Mouse (Mus musculus) intestine, embryonic 16.5 days (tissue): ENCODE measurements at regions not wholly inside any gene's neighbourhood (a gene's known extent, or its start where the extent isn't known, plus 50 kb on each side); places are given as distances from the start of the nearest gene placed in this dataset.

Experiments
- ATAC-seq: fragments of 200-750 bp; cut with Nextera tagmentation; 2 replicates; pipeline ENCODE4 v1.8.0; 2017; ENCODE audit warnings: moderate TSS enrichment, moderate library complexity
- H3K27ac ChIP-seq: fragments of 300-500 bp; sonication (generic); 2 replicates; pipeline ENCODE4 v1.5.1; 2014; ENCODE audit warnings: mild to moderate bottlenecking, low read length
- H3K27me3 ChIP-seq: fragments of 300-500 bp; sonication (generic); replicated peaks from 2 replicates; pipeline ENCODE4 v1.6.1; 2014; ENCODE audit warnings: low read length, control low read depth, mixed read lengths; ENCODE audit not compliant: control insufficient read depth, insufficient read depth
- H3K36me3 ChIP-seq: fragments of 300-500 bp; sonication (generic); 2 replicates; pipeline ENCODE4 v1.6.1; 2014; ENCODE audit warnings: low read length, control low read depth; ENCODE audit not compliant: control insufficient read depth, insufficient read depth
- H3K4me1 ChIP-seq: fragments of 300-500 bp; sonication (generic); 2 replicates; pipeline ENCODE4 v1.6.1; 2014; ENCODE audit warnings: low read length, control low read depth, mixed read lengths; ENCODE audit not compliant: control insufficient read depth, insufficient read depth
- H3K4me2 ChIP-seq: fragments of 300-500 bp; sonication (generic); 2 replicates; pipeline ENCODE4 v1.6.1; 2014; ENCODE audit warnings: low read depth, low read length, control low read depth
- H3K4me3 ChIP-seq: fragments of 300-500 bp; sonication (generic); 2 replicates; pipeline ENCODE4 v1.5.1; 2014; ENCODE audit warnings: mild to moderate bottlenecking, low read length
- H3K9ac ChIP-seq: fragments of 300-500 bp; sonication (generic); 2 replicates; pipeline ENCODE4 v1.6.1; 2014; ENCODE audit warnings: low read depth, low read length
- H3K9me3 ChIP-seq: fragments of 300-500 bp; sonication (generic); 2 replicates; pipeline ENCODE4 v1.6.1; 2016; ENCODE audit warnings: low read length, control low read depth; ENCODE audit not compliant: control insufficient read depth
- WGBS: fragments of 180-500 bp; shearing (Covaris S2); extraction: QIAGEN DNeasy Blood & Tissue Kit; methylation state at CpG from one replicate; pipeline ENCODE4 v1.1.7; 2014; 5-methylcytosine and 5-hydroxymethylcytosine counted together

DNA sequence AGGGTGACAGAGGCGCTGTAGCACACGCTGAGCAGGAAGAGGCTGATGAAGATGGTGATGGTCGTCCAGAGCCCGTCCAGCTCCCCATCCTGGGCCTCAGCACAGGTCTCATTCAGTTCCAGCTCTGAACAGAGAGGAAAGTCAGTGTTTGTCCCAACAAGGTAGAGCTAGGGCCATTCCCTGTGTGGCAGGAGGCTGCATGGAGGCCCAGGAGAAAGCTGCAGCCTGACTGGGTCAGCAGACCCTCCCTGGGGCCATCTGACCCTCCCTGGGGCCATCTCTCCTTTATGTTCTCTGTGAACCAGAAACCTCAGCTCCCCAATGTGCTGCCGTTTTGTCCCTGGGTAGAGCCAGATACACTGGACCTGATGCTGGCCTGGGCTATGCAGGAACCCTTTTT lies 131.2 kb upstream of the Adam6b start:
- H3K36me3 ChIP-seq: no peaks in the 10 kb centered on the region
- no peaks in the 10 kb centered on the region for H3K9me3 ChIP-seq
- no peak overlapping the region for H3K4me2 ChIP-seq
- no peak overlapping the region for H3K9ac ChIP-seq
- H3K4me1 ChIP-seq: no peaks in the 10 kb centered on the region
- no peak overlapping the region for H3K27ac ChIP-seq
- no peaks in the 10 kb centered on the region for H3K27me3 ChIP-seq
- 79% methylated on average over 5 of the region's 5 CpGs for WGBS
- no peak for ATAC-seq
- no peak overlapping the region for H3K4me3 ChIP-seq

DNA sequence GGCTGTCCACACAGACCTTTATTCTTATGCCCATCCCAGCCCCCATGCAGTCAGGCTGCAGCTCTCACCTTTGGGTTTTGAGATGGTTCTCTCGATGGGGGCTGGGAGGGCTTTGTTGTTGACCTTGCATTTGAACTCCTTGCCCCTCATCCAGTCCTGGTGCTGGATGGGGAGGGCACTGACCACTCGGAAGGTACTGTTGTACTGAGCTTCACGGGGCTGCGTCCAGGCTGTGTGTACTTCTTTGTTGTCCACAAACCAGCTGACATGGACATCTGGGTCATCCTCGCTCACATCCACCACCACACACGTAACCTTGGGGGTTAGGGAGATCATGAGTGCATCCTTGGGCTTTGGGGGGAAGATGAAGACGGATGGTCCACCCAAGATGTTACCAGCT lies 129.3 kb upstream of the Adam6b start:
- no peaks in the 10 kb centered on the region for H3K9me3 ChIP-seq
- no peaks in the 10 kb centered on the region for H3K4me1 ChIP-seq
- H3K27me3 ChIP-seq: no peaks in the 10 kb centered on the region
- H3K4me3 ChIP-seq: no peak overlapping the region
- no peak overlapping the region for H3K4me2 ChIP-seq
- ATAC-seq: no peak
- WGBS: 82% methylated on average over 7 of the region's 7 CpGs
- no peak overlapping the region for H3K9ac ChIP-seq
- H3K27ac ChIP-seq: no peak overlapping the region
- H3K36me3 ChIP-seq: no peaks in the 10 kb centered on the region

GRCm38 (mm10) chr12:113362409-113363038 lies 126.8 kb upstream of the Adam6b start:
- Histone ChIP-seq H3K4me2 (no peak overlapping the region), H3K9me3 (no peaks in the 10 kb centered on the region), H3K27me3 (no peaks in the 10 kb centered on the region), H3K4me1 (no peaks in the 10 kb centered on the region), H3K4me3 (no peak overlapping the region), H3K36me3 (no peaks in the 10 kb centered on the region), H3K9ac (no peak overlapping the region), H3K27ac (no peak overlapping the region)
- WGBS: 50% methylated on average over 2 of the region's 2 CpGs
- ATAC-seq: no peak

DNA sequence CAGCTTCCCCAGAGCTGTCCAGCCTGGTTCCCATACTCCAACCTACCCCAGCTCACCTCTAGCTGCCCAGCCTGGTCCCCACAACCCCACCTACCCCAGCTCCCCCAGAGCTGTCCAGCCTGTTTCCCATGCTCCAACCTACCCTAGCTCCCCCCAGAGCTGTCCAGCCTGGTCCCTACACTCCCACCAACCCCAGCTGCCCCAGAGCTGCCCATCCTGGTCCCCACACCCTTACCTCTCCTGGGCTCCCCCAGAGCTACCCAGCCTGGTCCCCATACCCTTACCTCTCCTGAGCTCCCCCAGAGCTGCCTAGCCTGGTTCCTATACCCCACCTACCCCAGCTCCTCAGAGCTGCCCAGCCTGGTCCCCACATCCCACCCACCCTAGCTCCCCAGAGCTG lies 125.3 kb upstream of the Adam6b start:
- no peaks in the 10 kb centered on the region for H3K4me1 ChIP-seq
- no peaks in the 10 kb centered on the region for H3K27me3 ChIP-seq
- H3K36me3 ChIP-seq: no peaks in the 10 kb centered on the region
- no peaks in the 10 kb centered on the region for H3K9me3 ChIP-seq
- no peak overlapping the region for H3K4me3 ChIP-seq
- H3K27ac ChIP-seq: no peak overlapping the region
- no peak for ATAC-seq
- H3K4me2 ChIP-seq: no peak overlapping the region
- H3K9ac ChIP-seq: no peak overlapping the region

DNA sequence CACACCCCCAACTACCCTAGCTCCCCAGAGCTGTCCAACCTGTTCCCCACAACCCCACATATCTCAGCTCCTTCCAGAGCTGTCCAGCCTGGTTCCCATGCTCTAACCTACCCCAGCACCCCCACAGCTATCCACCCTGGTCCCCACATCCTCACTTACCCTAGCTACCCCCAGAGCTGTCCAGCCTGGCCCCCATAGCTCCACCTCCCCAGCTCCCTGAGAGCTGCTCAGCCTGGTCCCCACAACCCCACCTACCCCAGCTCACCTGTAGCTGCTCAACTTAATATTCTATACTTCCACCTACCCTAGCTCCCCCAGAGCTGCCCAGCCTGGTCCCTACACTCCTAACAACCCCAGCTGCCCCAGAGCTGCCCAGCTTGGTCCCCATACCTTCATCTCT lies 124.9 kb upstream of the Adam6b start:
- Histone ChIP-seq H3K9ac (no peak overlapping the region), H3K36me3 (no peaks in the 10 kb centered on the region), H3K9me3 (no peaks in the 10 kb centered on the region), H3K27me3 (no peaks in the 10 kb centered on the region), H3K4me2 (no peak overlapping the region), H3K4me3 (no peak overlapping the region), H3K4me1 (no peaks in the 10 kb centered on the region), H3K27ac (no peak overlapping the region)
- ATAC-seq: no peak

DNA sequence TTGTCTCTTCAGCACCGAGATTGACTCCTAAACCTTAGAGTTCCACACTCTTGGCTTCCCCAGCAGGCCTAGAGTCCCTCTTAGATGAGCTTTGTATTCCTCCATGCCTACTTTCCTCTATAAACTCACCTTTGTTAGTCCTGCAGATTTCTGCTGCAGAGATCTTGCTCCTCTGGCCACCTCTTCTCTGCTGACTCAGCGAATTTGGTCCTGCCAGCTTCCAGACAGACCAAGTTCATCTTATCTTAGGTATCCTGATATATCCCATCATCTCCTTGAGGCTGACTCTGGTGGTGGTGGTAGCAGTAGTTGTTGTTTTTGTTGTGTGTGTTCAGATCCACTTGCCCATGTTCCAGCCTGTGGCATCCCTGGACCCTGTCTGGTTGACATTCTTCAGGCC lies 123.5 kb upstream of the Adam6b start:
- H3K36me3 ChIP-seq: no peaks in the 10 kb centered on the region
- H3K4me2 ChIP-seq: no peak overlapping the region
- WGBS: 59% methylated on average over 2 of the region's 2 CpGs
- H3K27me3 ChIP-seq: no peaks in the 10 kb centered on the region
- no peak for ATAC-seq
- H3K4me1 ChIP-seq: no peaks in the 10 kb centered on the region
- no peak overlapping the region for H3K9ac ChIP-seq
- no peaks in the 10 kb centered on the region for H3K9me3 ChIP-seq
- H3K4me3 ChIP-seq: no peak overlapping the region
- H3K27ac ChIP-seq: no peak overlapping the region

- WGBS: 64% methylated on average over 1 of the region's 1 CpGs
- H3K4me2 ChIP-seq: no peak overlapping the region
- ATAC-seq: no peak
These were observed 122.9 kb upstream of the Adam6b start for GRCm38 (mm10) chr12:113366394-113366793.

GRCm38 (mm10) chr12:113401578-113402113 lies 87.7 kb upstream of the Adam6b start:
- no peaks in the 10 kb centered on the region for H3K36me3 ChIP-seq
- H3K9ac ChIP-seq: no peak overlapping the region
- no peak overlapping the region for H3K27ac ChIP-seq
- ATAC-seq: no peak
- no peak overlapping the region for H3K4me3 ChIP-seq
- no peaks in the 10 kb centered on the region for H3K9me3 ChIP-seq
- no peaks in the 10 kb centered on the region for H3K4me1 ChIP-seq
- no peaks in the 10 kb centered on the region for H3K27me3 ChIP-seq
- H3K4me2 ChIP-seq: no peak overlapping the region

More at GRCm38 (mm10) chr12:113366394-113366793, 122.9 kb upstream of the Adam6b start:
- Histone ChIP-seq H3K9ac (no peak overlapping the region), H3K9me3 (no peaks in the 10 kb centered on the region), H3K36me3 (no peaks in the 10 kb centered on the region), H3K27ac (no peak overlapping the region), H3K4me1 (no peaks in the 10 kb centered on the region), H3K4me3 (no peak overlapping the region), H3K27me3 (no peaks in the 10 kb centered on the region)

GRCm38 (mm10) chr12:113402823-113403222 lies 86.5 kb upstream of the Adam6b start:
- no peak overlapping the region for H3K27ac ChIP-seq
- no peaks in the 10 kb centered on the region for H3K4me1 ChIP-seq
- no peaks in the 10 kb centered on the region for H3K27me3 ChIP-seq
- H3K9ac ChIP-seq: no peak overlapping the region
- ATAC-seq: no peak
- no peak overlapping the region for H3K4me3 ChIP-seq
- no peak overlapping the region for H3K4me2 ChIP-seq
- no peaks in the 10 kb centered on the region for H3K36me3 ChIP-seq
- no peaks in the 10 kb centered on the region for H3K9me3 ChIP-seq
- 62% methylated on average over 2 of the region's 2 CpGs for WGBS

GRCm38 (mm10) chr12:113411113-113411512 lies 78.2 kb upstream of the Adam6b start:
- no peak overlapping the region for H3K27ac ChIP-seq
- H3K4me1 ChIP-seq: no peaks in the 10 kb centered on the region
- no peak overlapping the region for H3K4me3 ChIP-seq
- ATAC-seq: no peak
- no peaks in the 10 kb centered on the region for H3K9me3 ChIP-seq
- no peak overlapping the region for H3K4me2 ChIP-seq
- H3K9ac ChIP-seq: no peak overlapping the region
- no peaks in the 10 kb centered on the region for H3K36me3 ChIP-seq
- H3K27me3 ChIP-seq: no peaks in the 10 kb centered on the region
- 82% methylated on average over 5 of the region's 5 CpGs for WGBS
